Mouse (Mus musculus): ENCODE measurements around the gene Smyd3. TPM values are rescaled to one million over a fixed set of nuclear protein-coding genes. Genes with fewer than 3 reads are reported as not detected.

Smyd3 gene
- total RNA-seq, 2 experiments from 2014 or later: 21.7 to 23.7 TPM

DNA sequence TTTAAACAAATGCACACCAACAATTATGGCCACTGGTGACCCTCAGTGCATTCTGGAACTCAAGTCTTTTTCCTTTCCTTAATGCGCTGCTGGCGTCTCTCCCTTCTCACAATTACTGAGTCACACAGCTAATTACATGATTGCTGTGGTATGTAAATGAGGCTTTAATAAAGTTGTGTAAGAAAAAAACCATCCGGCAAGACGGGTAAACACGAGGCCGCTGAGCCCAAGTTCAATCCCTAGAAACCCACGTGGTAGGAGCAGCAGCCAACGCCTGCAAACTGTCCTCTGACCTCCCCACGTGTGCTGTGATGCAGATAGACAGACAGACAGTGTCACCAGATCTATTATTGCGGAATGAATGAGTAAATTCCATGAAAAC lies 58.9 kb downstream of the Smyd3 start:
- no peak for DNase-seq

DNA sequence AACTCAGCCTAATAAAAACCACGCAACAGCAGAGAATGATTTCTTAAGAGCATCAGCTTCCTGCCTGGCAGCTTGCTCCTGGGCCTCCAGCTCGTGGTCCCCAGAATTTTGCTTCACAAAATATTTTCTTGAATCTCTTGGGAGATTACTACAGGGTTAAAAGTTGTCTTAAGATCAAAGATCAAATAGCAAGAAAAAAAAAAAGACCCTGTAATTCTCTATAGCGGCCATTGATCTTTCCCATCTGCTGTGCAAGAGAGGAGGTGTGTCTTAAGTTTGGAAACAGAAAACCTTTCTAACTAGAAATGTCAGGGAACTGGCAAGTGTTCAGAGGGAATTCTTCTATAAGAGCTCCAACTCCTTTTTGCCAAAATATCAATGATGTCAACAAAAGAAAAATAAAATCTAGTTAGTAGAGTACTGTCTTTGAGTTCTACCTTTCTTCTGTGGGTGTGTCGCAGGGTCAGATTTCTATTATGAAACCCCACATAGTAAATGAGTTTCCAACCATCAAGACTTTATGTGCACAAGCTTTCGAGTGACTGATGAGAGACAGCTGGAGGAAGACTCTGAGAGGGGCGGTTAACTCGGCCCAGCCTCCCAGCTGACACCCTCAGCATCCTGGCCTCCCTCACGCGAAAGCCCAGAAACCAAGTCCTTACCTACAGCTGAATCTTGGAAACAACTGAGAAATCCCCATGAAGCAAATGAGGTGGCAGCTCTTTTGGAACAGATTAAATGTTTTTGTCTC lies 59.4 kb downstream of the Smyd3 start:
- DNase-seq: no peak

DNA sequence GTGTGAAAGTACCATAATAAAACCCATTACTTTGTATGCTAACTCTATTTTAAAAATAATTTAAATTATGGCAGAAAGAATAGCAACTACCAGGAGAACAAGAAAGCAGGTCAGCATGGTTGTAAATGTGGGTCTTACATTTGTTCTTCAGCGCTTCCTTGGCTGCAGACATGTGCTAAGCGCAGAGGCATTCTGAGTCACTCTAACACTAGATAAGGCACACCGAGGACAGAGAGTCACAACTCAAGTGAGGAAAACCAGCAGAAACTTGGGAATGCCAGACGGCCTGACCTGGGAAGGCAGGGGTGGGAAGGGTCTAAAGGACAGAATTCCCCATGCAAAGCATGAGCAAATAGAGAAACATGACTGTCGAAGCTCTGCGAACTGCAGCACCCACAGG lies 63.2 kb downstream of the Smyd3 start:
- DNase-seq: no peak

DNA sequence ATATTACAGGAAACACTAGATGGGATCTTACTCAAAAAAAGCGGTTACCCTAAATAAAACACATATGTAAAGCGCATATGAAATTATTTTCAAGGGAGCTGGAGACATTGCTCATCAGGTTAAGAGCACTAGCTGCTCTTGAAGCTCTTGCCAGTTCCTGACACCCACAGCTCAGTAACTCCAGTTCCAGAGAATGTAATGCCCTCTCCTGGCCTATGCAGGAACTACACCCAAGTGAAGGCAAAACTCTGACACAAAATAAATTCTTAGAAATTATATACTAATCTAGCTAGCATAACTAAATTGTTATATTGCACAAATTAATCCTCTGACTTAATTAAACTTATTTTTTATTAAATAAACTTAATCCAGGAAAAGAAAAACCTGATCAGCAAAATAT lies 66.6 kb downstream of the Smyd3 start:
- no peak for DNase-seq

DNA sequence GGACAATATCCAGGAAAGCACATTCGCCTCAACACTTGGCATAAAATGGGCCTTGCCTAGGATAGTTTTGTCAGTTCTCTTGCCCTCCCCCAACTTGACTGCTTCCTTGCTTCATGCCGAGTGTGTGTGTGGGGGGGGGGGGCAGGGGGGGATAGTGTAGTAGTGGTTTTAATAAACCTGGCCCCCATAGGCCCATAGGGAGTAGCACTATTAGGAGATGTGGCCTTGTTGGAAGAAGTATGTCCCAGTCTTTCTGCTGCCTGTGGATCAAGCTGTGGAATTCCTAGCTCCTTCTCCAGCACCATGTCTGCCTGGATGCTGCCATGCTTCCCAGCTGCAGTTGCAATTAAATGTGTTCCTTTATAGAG lies 71.0 kb downstream of the Smyd3 start:
- DNase-seq: no peak

DNA sequence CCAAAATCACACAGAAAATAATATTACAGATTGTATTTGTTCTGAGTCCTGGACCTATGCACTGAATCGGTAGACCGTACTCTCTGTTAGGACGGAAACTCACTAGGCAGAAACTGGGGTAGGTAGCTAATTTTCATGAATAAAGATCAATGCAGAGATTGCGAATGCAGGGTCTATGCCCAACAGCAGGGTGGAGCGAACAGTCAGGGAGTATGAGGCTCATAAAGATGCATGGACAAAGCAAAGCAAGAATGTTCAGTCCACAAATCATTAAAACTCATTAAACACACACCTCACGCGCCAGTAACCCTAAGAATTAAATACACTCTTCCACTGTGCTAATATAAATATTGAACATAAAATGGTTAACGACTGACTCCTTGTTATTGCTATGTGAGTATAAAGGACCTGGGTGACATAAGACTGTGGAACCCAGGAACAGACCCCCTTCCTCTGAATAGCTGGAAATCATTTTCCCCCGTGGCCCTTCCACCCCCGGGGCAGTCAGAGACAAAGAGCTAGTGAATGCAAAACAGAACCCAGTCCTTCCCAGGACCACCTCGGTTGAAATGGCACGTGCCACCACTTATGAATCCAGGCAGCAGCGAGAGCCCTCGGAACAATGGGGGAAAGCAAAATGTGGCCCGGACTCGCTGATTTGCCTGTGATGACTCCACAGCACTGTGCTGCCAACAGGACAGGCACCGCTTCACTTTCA lies 71.6 kb downstream of the Smyd3 start:
- DNase-seq: no peak

DNA sequence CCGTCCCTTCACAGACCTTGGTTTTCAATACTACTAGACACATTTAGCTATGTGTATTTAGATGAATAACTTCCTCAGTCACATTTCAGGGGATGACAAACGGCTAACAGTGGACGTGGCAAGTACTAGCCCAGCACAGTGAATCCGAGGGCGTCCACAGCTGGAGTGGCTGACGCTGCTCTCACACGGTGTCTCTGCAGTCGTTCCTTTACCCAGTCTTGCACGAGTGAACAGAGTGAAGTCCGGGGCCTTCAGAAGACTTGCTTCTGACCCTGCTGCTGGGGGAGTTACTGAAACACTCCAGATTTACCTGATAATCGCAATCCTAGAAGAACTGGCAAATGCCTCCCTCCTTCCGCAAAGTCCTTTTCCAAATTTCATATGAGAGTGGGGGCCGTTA lies 74.0 kb downstream of the Smyd3 start:
- no peak for DNase-seq

DNA sequence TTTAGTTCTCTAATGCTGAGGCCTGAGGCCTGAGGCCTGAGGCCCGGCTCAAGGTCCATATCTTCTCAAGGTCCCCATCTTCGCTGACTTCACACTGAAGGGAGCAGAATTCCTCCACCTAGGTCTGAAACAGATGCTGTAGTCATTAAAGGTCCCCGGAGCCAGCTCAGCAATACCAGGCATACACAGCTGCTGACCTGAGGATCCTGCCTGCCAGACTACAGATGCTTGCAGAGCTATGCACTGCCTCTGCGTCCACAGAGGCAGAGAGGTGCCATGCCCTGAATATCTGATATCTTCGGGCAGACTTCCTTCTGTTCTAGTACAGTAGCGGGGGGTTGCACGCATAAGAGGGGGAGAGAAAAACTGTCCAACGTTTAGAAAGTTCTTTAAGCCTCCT lies 74.4 kb downstream of the Smyd3 start:
- no peak for DNase-seq

DNA sequence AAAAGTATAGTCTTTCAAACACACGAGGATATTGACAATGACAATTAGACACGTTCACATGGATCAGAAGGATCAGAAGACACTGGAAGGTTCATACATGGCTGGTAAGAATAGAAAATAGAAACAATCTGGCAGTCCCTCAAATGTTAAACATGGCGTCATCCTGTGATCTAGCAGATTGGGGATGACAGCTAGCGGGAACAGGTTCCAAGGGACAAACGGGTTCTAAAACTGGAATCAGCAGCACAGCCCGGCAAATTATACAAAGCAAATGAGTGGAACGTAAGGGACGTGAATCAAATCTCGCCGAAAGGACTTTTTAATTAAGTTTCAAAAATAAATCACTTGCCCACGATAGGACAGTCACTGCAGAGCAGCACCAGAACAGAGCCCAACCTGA lies 81.2 kb downstream of the Smyd3 start:
- DNase-seq: peak in 1 of 2 experiments; percentile 37

DNA sequence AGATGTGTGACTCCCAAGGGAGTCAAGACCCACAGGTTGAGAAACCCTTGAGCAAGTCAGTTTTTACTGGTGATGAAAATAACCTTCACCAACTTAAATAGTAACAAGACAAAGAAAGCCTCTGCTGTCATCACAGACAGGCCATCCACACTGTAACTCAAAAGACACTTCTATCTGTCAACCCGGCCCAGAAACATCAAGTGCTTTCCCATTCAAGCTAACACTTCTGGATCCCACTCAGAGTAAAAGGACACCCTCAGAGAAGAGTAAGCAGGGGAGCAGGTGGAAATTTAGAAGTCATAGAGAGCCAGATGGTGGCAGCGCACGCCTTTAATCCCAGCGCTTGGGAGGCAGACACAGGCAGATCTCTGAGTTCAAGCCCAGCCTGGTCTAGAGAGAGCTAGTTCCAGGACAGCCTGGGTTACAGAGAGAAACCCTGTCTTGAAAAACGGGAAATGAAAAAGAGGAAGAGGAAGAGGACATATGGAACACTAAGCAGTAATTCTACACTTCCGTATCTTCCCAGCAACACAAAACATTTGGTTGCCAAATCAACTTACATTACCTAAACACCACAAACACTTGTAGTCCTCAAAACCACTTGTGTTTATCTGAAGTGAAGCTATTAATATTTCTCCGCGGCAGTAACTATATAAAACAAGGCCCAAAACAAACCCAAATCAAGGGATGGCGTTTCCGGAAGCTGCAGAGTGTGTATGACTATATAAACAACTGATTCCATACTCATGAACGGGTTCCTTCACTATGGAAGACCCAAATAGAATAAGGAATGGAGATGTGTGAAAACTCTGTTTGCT lies 83.2 kb downstream of the Smyd3 start:
- DNase-seq: no peak

DNA sequence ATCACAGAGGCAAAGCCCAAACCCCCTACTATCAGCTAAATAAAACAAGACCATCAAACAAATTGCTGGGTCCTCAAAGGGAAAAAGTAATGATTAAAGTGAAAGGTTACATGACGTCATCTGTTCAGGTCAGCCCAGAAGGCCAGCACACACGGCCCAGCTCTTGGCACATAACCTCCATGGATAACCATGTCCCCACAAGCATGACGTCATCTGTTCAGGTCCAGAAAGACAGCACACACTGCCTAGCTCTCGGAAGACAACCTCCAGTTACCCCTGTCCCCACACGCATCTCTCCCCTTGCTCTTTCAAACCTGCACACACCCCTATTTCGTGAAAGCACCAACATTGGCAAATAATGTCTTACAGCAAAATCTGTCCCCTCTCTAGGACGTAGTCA lies 84.0 kb downstream of the Smyd3 start:
- DNase-seq: no peak

DNA sequence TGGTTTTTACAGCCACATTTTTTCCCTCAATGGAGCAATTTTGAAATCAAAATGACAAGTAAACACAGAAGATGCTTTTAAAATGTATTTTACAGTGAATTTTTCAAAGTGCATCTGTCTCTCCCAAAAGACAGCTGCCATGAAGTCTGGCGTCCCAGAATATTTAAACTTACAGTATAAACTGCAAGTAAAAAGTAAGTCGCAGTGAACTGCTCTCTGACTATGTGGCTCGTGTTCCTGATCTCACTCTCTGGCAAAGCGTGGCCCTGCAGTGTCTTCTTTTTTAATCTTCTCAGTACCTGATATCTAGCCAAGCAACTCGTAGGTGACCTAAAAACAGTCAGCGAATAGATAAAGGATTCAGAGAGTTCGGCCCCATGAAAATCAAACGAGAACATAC lies 84.5 kb downstream of the Smyd3 start:
- peak; percentile 25 to 48 for DNase-seq

DNA sequence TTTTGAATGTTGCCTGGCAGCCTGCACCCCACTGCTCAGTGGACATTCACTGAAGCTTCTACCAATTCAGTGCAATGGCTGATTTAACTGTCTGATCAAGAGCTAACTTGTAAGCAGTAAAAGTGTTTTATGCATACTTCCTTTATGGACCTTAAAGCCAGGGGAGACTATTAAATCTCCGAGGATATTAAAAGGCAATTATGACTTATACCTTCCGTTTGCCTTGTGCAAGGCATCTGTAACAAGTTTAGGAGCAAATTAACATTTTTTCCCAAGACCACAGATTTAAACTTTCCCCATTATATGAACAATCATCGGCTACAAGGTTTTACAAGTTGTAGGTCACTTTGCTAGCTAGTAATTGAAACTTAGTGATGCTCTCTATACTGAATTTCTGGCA lies 87.8 kb downstream of the Smyd3 start:
- no peak for DNase-seq

DNA sequence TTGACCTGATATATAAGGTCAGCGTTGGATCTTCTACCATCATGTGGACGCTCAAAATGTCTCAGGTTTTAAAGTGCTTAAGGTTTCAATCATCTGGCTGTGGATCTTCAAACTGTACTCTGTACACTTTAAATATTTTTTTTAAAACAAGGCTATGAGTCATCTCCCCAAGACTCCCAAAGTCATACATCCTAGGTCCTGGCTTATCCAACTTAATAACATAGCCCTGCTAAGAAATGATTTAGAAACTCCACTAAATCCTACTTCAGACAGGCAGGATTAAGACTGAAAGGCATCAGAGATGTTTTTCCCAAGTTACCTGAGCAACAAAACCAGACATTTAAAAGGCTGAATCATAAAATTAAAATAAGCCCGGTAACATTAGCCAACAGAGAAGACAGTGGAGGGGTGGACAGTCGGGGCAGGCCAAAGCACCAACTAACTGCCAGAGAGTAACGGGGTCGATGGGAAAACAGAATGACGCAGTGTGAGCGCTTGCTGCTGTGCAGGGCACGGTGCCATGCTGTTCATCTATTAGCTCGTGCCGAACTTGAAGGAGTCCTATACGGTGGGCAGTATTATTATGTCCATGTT lies 92.9 kb downstream of the Smyd3 start:
- DNase-seq: no peak

DNA sequence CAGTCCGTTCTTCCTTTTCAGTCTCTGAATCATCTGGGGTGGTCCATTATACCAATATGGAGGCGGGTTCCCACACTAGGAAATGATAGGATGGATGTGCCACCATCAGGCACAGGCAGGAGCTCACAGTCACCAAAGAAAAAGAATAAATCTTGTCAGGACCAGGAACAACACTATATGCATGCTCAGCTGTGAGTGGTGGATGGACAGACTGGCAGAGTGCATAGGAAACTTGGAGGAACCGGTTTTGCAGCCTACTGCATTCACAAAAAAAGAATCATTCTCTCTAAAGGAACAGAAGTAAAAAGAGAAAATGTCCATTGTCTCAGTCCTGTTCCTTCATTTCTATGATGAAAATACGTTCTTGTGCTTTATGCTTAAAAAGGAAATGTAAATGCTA lies 98.8 kb downstream of the Smyd3 start:
- DNase-seq: no peak

DNA sequence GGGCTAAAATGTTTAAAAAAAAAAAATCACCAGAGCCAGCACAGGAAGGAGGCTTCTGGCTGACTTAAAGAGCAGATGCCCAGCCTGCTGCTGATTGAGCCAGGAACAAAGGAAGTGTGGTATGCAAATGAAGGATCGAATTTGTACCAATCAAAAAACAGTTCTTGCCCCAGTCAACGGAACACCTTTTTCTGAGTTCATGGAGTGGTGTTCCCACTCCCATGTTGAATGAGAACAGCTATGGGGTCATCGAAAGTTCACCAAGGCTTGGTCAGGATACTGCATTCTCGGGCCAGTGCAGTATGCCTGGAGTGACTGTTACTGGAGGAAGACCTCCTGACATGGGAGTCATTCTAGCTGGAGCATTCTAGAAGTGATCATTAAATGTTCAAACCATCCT lies 109.8 kb downstream of the Smyd3 start:
- no peak for DNase-seq

DNA sequence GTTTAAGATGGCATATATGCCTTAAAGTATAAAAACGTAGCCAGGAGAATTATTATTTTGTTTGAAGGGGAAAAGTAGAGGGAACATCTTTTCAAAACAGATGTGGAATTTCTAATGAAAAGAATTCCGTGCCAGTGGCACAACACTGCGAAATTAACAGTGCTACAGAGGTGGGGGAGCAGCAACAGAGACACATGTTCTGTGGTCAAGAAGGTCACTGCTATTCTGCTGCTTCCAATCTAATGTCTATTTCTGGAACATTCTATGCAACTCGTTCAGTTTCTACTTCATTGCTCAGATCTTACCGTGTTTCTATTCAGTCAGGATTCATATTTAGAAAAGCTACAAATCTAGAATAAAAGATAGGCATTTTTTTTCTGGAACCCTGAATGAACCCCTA lies 117.0 kb downstream of the Smyd3 start:
- no peak for DNase-seq

DNA sequence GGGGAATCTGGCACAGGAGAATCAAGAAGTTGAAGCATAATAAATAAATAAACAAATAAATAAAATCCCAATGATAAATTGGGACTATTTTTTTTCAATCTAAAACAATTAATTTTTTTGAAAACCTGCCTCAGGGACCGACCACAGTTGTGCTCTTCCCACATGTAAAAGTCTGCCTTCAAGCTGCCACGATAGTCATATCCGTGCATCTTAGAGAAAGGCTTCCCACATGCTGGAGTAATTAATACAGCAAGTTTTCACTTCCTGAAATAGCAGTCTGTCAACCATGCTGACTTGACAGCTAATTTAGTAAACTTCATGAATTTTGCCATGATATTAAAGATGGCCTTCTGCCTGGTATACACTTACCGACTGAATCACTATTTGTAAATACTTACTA lies 119.2 kb downstream of the Smyd3 start:
- DNase-seq: no peak

DNA sequence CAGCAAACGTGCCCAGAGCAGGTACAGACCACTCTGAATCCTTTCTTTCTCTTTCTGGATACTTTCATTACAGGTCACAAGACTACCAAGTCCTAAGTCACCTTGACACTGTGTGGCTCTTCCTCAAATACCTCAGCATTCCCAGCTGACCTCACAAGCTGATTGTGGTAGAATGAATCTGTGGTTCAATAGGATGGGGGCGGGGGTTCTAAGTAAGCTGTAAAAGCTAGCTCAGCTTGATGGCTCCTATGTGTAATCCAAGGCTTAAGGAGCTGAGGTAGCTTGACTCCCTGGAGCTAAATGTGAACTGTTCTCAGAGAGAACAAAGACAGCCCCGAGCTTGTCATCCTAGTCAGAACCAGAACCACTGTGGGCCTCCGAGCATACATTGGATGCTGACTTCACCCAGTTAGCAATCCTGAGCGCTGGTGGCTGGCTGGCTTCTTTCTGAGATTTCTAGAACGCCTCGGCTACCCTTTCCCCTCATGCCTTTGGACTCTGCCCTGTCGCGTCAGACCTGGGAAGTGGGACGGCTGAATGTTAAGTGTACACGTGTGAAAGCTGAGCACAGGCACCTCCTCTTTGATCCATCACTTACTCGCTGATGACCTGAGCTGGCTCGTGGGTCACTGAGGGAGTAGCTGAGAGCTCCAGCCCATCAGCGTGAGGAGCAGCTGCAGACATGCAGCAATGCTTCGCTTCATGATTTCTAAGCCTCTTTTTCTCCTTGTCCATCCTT lies 131.4 kb downstream of the Smyd3 start:
- DNase-seq: no peak

DNA sequence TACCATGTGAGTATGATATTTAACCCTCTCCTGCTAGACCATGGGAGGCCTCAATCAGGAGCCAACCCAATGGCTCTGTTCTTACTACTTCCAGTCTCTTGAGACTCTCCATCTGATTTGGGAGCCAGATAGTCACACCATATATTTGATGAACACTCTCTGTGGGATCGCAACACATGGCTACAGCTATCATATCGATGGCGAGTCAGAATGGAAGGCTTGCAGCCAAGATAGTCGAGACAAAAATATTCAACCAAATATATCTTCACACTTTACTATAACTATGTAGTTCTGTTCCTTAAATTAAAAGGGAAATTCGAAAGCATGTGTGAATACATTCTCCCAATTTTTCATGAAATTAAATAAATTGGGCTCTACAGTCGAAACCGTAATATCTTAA lies 132.2 kb downstream of the Smyd3 start:
- DNase-seq: no peak

DNA sequence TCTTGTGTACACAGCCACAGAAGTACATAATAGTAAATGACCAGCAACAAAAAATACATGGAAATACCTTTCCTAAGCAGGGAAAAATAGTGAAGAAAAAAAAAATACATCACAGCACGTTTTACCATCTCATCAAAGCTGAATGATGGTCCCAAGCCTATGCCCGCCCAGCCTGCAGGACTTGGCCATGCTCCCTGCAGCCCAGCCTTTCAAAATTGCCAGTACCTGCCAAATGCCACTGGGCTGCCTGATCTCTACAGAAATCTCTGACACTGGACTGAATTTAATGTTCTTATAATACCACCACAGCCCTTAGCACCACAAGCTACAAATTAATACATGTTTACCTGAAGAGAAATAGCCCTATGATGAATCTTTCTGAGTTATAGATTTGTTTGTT lies 133.5 kb downstream of the Smyd3 start:
- DNase-seq: no peak

DNA sequence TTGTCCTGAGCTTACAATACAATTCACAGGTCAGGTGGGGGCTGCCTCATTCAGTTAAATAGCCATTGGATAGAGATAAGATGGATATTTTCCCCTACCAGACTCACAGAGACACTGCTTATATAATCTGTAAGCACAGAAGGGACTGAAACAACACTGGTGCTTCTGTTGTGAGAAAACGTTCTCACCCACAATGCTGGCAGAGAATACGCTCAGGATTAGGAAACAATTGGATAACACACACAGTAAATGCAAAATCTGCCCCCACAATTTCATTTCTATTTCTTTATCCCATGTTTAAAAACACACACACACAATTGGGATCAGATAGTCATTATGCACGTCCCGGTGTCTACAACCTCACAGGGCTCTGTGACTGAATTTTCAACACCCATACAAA lies 139.7 kb downstream of the Smyd3 start:
- DNase-seq: peak in 1 of 2 experiments; percentile 22

Data from layer of hippocampus, postnatal 36 days (tissue).